Mouse (Mus musculus) C2C12 (cell line): ENCODE measurements at regions not wholly inside any gene's neighbourhood (a gene's known extent, or its start where the extent isn't known, plus 50 kb on each side); places are given as distances from the start of the nearest gene placed in this dataset.

Experiments used
- CEBPB ChIP-seq: IDR thresholded peaks from one replicate; pipeline ENCODE4 v1.6.1; 2011; ENCODE audit warnings: low read depth, mild to moderate bottlenecking, control low read depth, moderate library complexity
- CTCF ChIP-seq: IDR thresholded peaks from one replicate; pipeline ENCODE4 v1.5.1; 2011; ENCODE audit not compliant: control insufficient read depth, insufficient read depth, insufficient read length
- FOSL1 ChIP-seq: IDR thresholded peaks from one replicate; pipeline ENCODE4 v1.8.0; 2011; ENCODE audit warnings: mild to moderate bottlenecking, low read length; ENCODE audit not compliant: poor library complexity, insufficient read depth, severe bottlenecking
- MAX ChIP-seq: IDR thresholded peaks from one replicate; pipeline ENCODE4 v1.6.1; 2011; ENCODE audit warnings: mild to moderate bottlenecking, control low read depth
- MYOD1 ChIP-seq: IDR thresholded peaks from one replicate; pipeline ENCODE4 v1.6.1; 2011; ENCODE audit warnings: low read depth; ENCODE audit not compliant: control insufficient read depth, insufficient read length
- MYOG ChIP-seq: IDR thresholded peaks from one replicate; pipeline ENCODE4 v1.6.1; 2011; ENCODE audit not compliant: control insufficient read depth, insufficient read length; ENCODE audit errors: extremely low read depth
- USF1 ChIP-seq: IDR thresholded peaks from one replicate; pipeline ENCODE4 v1.6.1; 2011; ENCODE audit warnings: low read depth, mild to moderate bottlenecking, control low read depth, moderate library complexity

GRCm38 (mm10) chr15:88548261-88548660 lies 51.8 kb upstream of the Zdhhc25 start:
- TF ChIP-seq CTCF, result no peak
- no peak for TF ChIP-seq MAX
- TF ChIP-seq MYOG, result no peak
- TF ChIP-seq MYOD1, result no peak
- TF ChIP-seq USF1, result no peak
- TF ChIP-seq CEBPB, result no peak
- no peak for TF ChIP-seq FOSL1
